ENCODE assay signal across 9 mouse cellular contexts in the genomic region with DNA sequence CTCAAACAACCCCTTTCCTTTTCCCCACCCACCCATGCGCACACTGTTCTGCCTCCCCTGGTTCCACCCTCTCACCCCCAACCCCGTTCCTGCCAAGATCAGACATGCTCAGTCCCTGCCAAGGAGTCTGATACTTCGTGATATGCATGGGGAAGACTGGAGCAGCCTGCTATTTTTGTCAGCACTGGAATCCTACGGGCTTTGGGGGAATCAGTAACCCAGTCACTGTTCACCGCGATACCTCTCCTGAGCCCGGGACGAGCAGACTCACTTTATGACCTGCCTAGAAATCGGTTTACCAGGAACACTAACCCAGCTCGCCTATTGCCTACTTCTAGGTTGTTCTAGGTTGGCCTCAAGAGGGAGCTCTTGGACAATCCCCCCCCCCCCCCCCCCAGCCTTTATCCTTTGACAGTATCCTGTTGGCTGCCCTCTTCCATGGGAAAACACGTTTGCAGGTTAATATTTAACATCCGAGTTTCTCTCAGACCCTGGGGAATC.
DNase-seq lines count a peak whose midpoint lies in the region; TF ChIP-seq lines count a peak whose summit lies in the region.
"Had no signal": no experiment of that assay in that cellular context is flagged by ENCODE, and none has a peak within 500 bp of the region (broad histone marks: within the 10 kb centered on the region; RNA-seq: fewer than 3 reads in every experiment).

No protein-coding gene starts in this region.

- H3K27ac ChIP-seq in gastrocnemius, adult 2 months = no peak overlapping the region; the same call in 1 of the 2 replicates
- H3K27ac ChIP-seq: neural tube, embryonic 12.5 days had no signal

- DNase-seq in gastrocnemius, adult 2 months = peak; percentile 22
- DNase-seq in gastrocnemius, postnatal 14 days = no peak
- DNase-seq in A20 (ENCODE audit: low read depth, low spot score) = peak; percentile 18
- peak; percentile 72 for DNase-seq in cerebellum, adult 11 months
- DNase-seq in induced T-regulatory cell, adult 2 months (ENCODE audit: low read depth) = peak; percentile 6
- DNase-seq in right cerebral cortex, postnatal 25 days = peak; percentile 63
- no peak for DNase-seq in ovary, postnatal 14 days (ENCODE audit: low spot score)
- no peak for DNase-seq in thymus, postnatal 4 days

- peak; percentile 58 for TF ChIP-seq CTCF in gastrocnemius, adult 2 months (IDR thresholded peaks at IDR 0.05)

- peak overlapping the region; percentile 62 for H3K4me3 ChIP-seq in gastrocnemius, adult 2 months
- H3K4me3 ChIP-seq: neural tube, embryonic 12.5 days had no signal

- intact Hi-C loops in gastrocnemius, adult 2 months (cut with DNase I) = no loop called here
- intact Hi-C loops in gastrocnemius, postnatal 14 days (cut with DNase I; ENCODE audit: low total_unique reads) = no loop called here

Comparison
In these comparisons a context has a peak if more than half of its experiments do, and no peak if none do; other contexts are left out.
1. DNase-seq: peak in gastrocnemius, adult 2 months (single experiment), A20 (single experiment), cerebellum, adult 11 months (single experiment), induced T-regulatory cell, adult 2 months (single experiment) and right cerebral cortex, postnatal 25 days (single experiment); none in gastrocnemius, postnatal 14 days (single experiment), ovary, postnatal 14 days (single experiment) and thymus, postnatal 4 days (single experiment).